Mouse (Mus musculus) hindbrain, postnatal 0 days (tissue): Measurements from ENCODE around the gene Slc22a23. TPM values are rescaled to one million over a fixed set of nuclear protein-coding genes. Genes with fewer than 3 reads are reported as not detected.
A peak's percentile ranks its signal among the peaks of the same experiment; 100 is the strongest.

Source experiments
- ATAC-seq: fragments of 200-750 bp; cut with Nextera tagmentation; 2 replicates; pipeline ENCODE4 v1.8.0; 2017; ENCODE audit warnings: mild to moderate bottlenecking, moderate TSS enrichment, moderate library complexity
- DNase-seq: peaks from one replicate; pipeline ENCODE4 v3.0.0-alpha.2; 2015; ENCODE audit warnings: low spot score
- H3K27ac ChIP-seq: fragments of 300-500 bp; sonication (generic); 2 replicates; pipeline ENCODE4 v1.5.1; 2014; ENCODE audit warnings: mild to moderate bottlenecking
- H3K27me3 ChIP-seq: fragments of 300-500 bp; sonication (generic); 2 replicates; pipeline ENCODE4 v1.6.1; 2014; ENCODE audit warnings: low read length, mixed read lengths; ENCODE audit not compliant: insufficient read depth
- H3K36me3 ChIP-seq: fragments of 300-500 bp; sonication (generic); 2 replicates; pipeline ENCODE4 v1.6.1; 2014; ENCODE audit warnings: low read length, mixed read lengths; ENCODE audit not compliant: insufficient read depth
- H3K4me1 ChIP-seq: fragments of 300-500 bp; sonication (generic); 2 replicates; pipeline ENCODE4 v1.6.1; 2014; ENCODE audit warnings: antibody characterized with exemption, low read length, mixed read lengths; ENCODE audit not compliant: insufficient read depth
- H3K4me2 ChIP-seq: fragments of 300-500 bp; sonication (generic); 2 replicates; pipeline ENCODE4 v1.6.1; 2014; ENCODE audit warnings: low read depth, mild to moderate bottlenecking, low read length, moderate library complexity, mixed read lengths
- H3K4me3 ChIP-seq: fragments of 300-500 bp; sonication (generic); 2 replicates; pipeline ENCODE4 v1.5.1; 2014; ENCODE audit warnings: low read length
- H3K9ac ChIP-seq: fragments of 300-500 bp; sonication (generic); replicated peaks from 2 replicates; pipeline ENCODE4 v1.6.1; 2014; ENCODE audit warnings: mild to moderate bottlenecking, low read length, moderate library complexity, mixed read lengths
- H3K9me3 ChIP-seq: fragments of 300-500 bp; sonication (generic); 2 replicates; pipeline ENCODE4 v1.6.1; 2016; ENCODE audit warnings: low read length, mixed read lengths
- CTCF ChIP-seq: IDR thresholded peaks from 2 replicates; pipeline ENCODE4 v1.5.1; 2016; ENCODE audit warnings: antibody characterized with exemption, control low read depth, low read depth
- WGBS: fragments of 180-500 bp; shearing (Covaris S2); extraction: QIAGEN DNeasy Blood & Tissue Kit; methylation state at CpG from one replicate; pipeline ENCODE4 v1.1.7; 2014; 5-methylcytosine and 5-hydroxymethylcytosine counted together
- polyA plus RNA-seq: library from polyadenylated mRNA; unstranded; fragments of >200 nt; fragmentation: Nextera tagmentation; extraction: Ambion mirVana; gene quantifications from 2 replicates; pipeline ENCODE4 v1.2.1, GENCODE M21; 2015
- total RNA-seq: library from RNA; depleted of rRNA; stranded (reverse); fragments of >200 nt; gene quantifications from 2 replicates; pipeline ENCODE4 v1.2.3, GENCODE M21; 2014

The Slc22a23 gene
- total and polyA plus RNA-seq, 2 experiments from 2014 or later, result 12.9 to 136 TPM

DNA sequence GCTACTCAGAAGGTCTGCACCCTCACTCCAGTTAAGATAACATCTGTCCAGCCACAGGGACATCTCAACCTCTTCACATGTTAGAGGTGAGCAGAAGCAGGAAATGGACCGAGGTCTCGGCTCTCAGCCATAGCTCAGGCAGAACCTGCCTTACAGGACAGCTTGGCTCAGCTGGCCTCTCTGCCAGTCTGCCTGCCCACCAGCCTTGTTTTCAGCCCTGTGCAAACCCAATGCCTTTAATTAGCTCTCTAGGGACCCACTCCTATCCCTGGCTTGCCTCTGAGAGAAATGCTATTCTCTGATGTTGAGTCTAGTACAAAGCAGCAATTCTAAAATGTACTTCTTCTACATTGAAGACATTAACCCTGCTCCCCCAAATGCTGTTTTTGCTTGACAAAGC lies 73.3 kb downstream of the Slc22a23 start:
- Histone ChIP-seq H3K27me3 (no peaks in the 10 kb centered on the region), H3K4me1 (peaks cover 12% of the 10 kb centered on the region), H3K9me3 (no peaks in the 10 kb centered on the region), H3K9ac (no peak overlapping the region), H3K36me3 (no peaks in the 10 kb centered on the region), H3K27ac (no peak overlapping the region), H3K4me2 (no peak overlapping the region), H3K4me3 (no peak overlapping the region)
- TF ChIP-seq CTCF, result no peak
- DNase-seq (peak; percentile 25), ATAC-seq (no peak)
- 65% methylated on average over 2 of the region's 2 CpGs for WGBS

DNA sequence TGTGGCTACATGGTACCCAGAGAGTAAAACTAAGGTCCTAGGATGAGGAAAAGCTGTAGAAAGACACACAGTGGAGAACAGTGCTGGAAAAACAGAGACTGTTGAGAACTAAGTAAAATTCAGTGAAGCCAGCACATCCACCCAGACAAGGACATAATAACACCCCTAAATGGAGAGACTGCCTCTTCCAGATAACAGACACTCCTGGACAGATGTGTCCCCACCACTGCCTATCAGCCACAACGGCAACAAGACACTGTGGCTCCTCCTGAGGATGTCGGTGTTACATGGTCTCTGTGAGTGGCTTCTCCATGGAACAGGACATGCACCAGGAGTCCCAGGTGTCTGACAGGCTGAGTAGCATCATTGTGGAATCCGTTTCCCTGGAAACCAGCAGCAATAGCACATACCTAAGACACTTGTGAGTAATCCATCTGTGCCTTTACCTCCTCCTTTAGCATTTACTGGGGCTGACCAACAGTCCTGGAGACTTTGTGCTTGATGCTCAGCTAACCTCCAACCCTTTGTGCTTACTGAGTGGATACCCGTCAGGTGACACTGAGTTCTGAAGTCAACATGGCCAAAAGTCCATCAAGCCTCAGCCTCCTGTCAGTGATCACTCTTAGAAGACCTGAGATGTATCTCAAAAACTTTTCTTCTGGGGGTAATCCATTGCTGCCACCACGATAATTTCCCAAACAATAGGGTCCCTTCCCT lies 73.9 kb downstream of the Slc22a23 start:
- no peak for TF ChIP-seq CTCF
- Histone ChIP-seq H3K36me3 (no peaks in the 10 kb centered on the region), H3K27me3 (no peaks in the 10 kb centered on the region), H3K9ac (no peak overlapping the region), H3K4me3 (no peak overlapping the region), H3K4me2 (no peak overlapping the region), H3K27ac (no peak overlapping the region), H3K4me1 (peaks cover 12% of the 10 kb centered on the region), H3K9me3 (no peaks in the 10 kb centered on the region)
- ATAC-seq (no peak), DNase-seq (no peak)
- 73% methylated on average over 5 of the region's 5 CpGs for WGBS

DNA sequence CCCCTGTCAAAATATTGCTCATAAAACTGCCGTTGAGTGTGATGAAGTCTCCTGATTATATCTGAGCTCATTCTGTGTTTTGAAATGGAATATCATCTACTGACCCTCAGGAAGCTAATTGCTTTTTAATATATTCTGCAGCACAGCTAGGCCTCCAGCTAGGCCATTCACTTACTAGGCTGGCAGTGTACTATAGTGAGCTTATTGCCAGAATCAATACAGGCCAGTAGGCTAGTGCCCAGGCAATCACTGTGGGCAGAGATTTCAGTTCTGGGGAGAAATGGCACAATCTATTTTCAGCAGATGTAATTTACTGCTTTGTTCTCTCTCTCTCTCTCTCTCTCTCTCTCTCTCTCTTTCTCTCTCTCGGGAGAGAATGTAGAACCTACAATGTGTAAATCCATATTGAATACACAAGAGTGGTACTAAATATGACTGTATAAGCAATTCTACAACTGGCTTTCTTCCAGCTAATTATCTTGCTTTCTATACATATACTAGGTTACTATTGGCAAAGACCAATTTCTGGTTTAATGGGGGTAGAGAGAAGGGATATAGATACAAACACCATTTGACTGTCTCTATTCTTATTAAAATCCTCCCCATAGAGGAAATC lies 75.5 kb downstream of the Slc22a23 start:
- 0 out of 2 replicates have a peak, but pooled peaks have one; percentile 41 for ATAC-seq
- Histone ChIP-seq H3K9me3 (no peaks in the 10 kb centered on the region), H3K27ac (no peak overlapping the region), H3K4me2 (no peak overlapping the region), H3K4me1 (peaks cover 12% of the 10 kb centered on the region), H3K4me3 (no peak overlapping the region), H3K36me3 (no peaks in the 10 kb centered on the region), H3K9ac (no peak overlapping the region), H3K27me3 (no peaks in the 10 kb centered on the region)
- 34% methylated on average over 2 of the region's 2 CpGs for WGBS
- TF ChIP-seq CTCF, result no peak
- no peak for DNase-seq

DNA sequence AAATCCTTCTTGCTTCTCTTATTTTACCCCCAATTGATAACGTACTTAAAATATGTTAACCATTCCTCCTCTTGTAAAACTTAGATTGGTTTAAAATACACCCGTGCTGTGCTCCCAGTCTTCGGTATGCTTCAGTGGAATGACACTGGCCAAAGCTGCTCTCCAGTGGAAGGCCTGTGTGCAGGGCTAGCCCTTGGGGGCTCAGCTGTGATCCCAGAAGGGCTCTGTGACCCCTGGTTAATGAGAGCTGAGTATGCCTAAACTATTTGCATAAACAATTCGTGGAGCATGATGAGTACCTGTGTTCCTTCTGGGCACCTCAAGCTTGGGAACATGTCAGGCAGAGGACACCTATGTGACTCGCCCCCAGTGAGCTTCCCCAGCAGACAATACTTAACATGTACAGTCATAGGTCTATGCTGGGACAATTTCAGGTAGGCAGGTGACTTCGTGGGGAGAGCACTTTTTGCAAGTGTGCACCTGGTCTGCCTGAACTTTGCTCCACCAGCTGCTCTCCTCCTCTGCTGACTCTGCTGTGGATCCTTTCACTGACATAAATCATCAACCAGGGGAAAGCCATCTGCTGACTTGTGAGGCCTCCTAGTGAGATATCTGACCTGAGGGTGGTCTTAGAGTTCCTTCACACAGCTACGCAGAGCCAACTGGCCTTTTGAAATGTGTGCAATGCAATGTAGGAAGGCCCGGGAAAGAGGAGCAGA lies 77.9 kb downstream of the Slc22a23 start:
- H3K27me3 ChIP-seq, result no peaks in the 10 kb centered on the region
- H3K4me3 ChIP-seq, result no peak overlapping the region
- DNase-seq, result no peak
- WGBS, result 76% methylated on average over 8 of the region's 8 CpGs
- TF ChIP-seq CTCF, result no peak
- H3K4me2 ChIP-seq, result no peak overlapping the region
- no peak overlapping the region for H3K9ac ChIP-seq
- H3K9me3 ChIP-seq, result no peaks in the 10 kb centered on the region
- peaks cover 10% of the 10 kb centered on the region for H3K4me1 ChIP-seq
- no peak for ATAC-seq
- no peaks in the 10 kb centered on the region for H3K36me3 ChIP-seq
- H3K27ac ChIP-seq, result no peak overlapping the region

DNA sequence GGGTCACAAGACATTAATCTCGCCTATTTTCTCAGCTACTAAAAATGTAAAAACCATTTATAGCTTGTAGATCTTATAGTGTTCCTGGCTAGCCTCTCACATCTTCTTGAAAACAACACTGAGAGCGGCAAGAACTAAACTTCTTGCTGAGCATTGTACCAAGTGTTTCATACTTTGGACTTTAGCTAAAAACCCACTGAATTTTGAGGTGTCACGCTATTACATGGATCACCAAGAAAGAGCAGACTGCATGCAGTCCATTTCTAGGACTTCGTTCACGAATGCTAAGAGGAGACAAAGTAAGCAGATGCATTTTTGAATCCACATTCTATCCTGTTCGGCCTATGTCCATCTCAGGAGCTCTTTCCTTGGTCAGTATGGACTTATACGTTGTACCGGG lies 78.9 kb downstream of the Slc22a23 start:
- no peak for TF ChIP-seq CTCF
- Histone ChIP-seq H3K4me3 (no peak overlapping the region), H3K4me2 (no peak overlapping the region), H3K36me3 (no peaks in the 10 kb centered on the region), H3K27me3 (no peaks in the 10 kb centered on the region), H3K9ac (no peak overlapping the region), H3K4me1 (no peaks in the 10 kb centered on the region; the same call in 1 of the 2 replicates), H3K9me3 (no peaks in the 10 kb centered on the region), H3K27ac (no peak overlapping the region)
- ATAC-seq (no peak), DNase-seq (no peak)
- 94% methylated on average over 8 of the region's 8 CpGs for WGBS

DNA sequence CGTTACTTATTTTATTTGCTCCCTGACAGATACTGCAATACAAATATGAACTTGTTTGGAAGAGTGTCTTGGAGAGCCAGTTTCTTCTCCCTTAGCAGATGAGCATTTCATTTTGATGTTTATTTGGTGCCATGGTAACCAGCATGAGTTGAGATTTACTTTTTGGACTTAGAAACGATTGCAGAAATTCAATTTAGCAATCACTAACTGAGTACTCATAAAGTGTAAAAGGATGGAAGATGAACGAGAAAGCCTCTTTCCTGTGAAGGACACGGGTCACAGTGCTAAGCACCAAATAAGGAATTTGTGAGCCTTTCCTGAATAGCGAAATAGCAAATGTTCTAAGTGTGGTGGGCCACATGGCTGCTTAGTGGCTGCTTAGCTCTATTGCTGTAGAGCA lies 79.4 kb downstream of the Slc22a23 start:
- TF ChIP-seq CTCF, result no peak
- DNase-seq (no peak), ATAC-seq (no peak)

More for the DNA sequence above, 79.4 kb downstream of the Slc22a23 start:
- Histone ChIP-seq H3K4me3 (no peak overlapping the region), H3K9me3 (no peaks in the 10 kb centered on the region), H3K9ac (no peak overlapping the region), H3K27me3 (no peaks in the 10 kb centered on the region), H3K36me3 (no peaks in the 10 kb centered on the region), H3K27ac (no peak overlapping the region), H3K4me1 (no peaks in the 10 kb centered on the region; the same call in 1 of the 2 replicates), H3K4me2 (no peak overlapping the region)
- 62% methylated on average over 5 of the region's 5 CpGs for whole genome bisulfite sequencing
